Mouse (Mus musculus) neural tube, embryonic 10.5 days (tissue): ENCODE results near the gene Arhgap23.

Experiments
- DNase-seq: peaks from one replicate; pipeline ENCODE4 v3.0.0-alpha.2; 2017; ENCODE audit warnings: low spot score; ENCODE audit errors: extremely low spot score

The Arhgap23 gene

GRCm38 (mm10) chr11:97547957-97548706 is 132.8 kb downstream of the Arhgap23 start:
- DNase-seq = no peak

GRCm38 (mm10) chr11:97548757-97549156 is 133.4 kb downstream of the Arhgap23 start:
- no peak for DNase-seq
